ENCODE assay signal across 9 mouse cellular contexts in the genomic region with DNA sequence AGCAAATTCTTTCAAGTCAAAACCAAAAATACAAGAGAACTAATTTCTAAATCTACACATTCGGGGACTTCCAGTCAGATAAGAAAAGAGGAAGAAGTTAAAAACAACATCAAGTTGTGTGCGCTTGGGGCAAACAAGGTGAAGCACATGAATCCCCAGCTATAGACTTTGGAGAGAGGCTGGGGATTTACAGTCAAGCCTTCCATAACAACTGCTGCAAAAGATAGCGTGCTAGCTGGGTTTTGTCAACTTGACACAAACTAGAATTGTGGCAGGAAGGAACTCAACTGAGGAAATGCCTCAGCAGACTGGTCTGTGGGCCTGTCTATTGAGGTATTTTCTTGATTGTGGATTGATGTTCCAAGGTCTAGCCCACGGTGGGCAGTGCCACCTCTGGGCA. TPM values are rescaled to one million over a fixed set of nuclear protein-coding genes. Genes with fewer than 3 reads are reported as not detected.
DNase-seq lines count a peak whose midpoint lies in the region; ATAC-seq and TF ChIP-seq lines count a peak whose summit lies in the region.
"Had no signal": no experiment of that assay in that cellular context is flagged by ENCODE, and none has a peak within 500 bp of the region (broad histone marks: within the 10 kb centered on the region; RNA-seq: fewer than 3 reads in every experiment).

No protein-coding gene starts in this region.

- no peak overlapping the region for H3K9ac ChIP-seq in heart, embryonic 11.5 days (ENCODE audit: low read depth, low read length)
- H3K9ac ChIP-seq in liver, embryonic 11.5 days (ENCODE audit: low read depth, low read length) = no peak overlapping the region
- no peak overlapping the region for H3K9ac ChIP-seq in forebrain, embryonic 12.5 days

- no peaks in the 10 kb centered on the region for H3K9me3 ChIP-seq in heart, embryonic 11.5 days (replicated peaks; ENCODE audit: control insufficient read depth, low read length)
- H3K9me3 ChIP-seq in liver, embryonic 11.5 days (ENCODE audit: control insufficient read depth, low read length) = no peaks in the 10 kb centered on the region
- no peaks in the 10 kb centered on the region for H3K9me3 ChIP-seq in forebrain, embryonic 12.5 days
- H3K9me3 ChIP-seq: midbrain, embryonic 10.5 days had no signal

- H3K27me3 ChIP-seq in heart, embryonic 11.5 days (ENCODE audit: control insufficient read depth, insufficient read depth, low read length) = no peaks in the 10 kb centered on the region
- no peaks in the 10 kb centered on the region for H3K27me3 ChIP-seq in spleen, adult 2 months (ENCODE audit: control insufficient read depth, insufficient read depth, low read length)
- H3K27me3 ChIP-seq in liver, embryonic 11.5 days (replicated peaks; ENCODE audit: control insufficient read depth, insufficient read depth, low read length) = no peaks in the 10 kb centered on the region
- H3K27me3 ChIP-seq in forebrain, embryonic 12.5 days = 0 out of 2 replicates have a peak, but pooled peaks cover 16% of the 10 kb centered on the region

- no peak overlapping the region for H3K4me3 ChIP-seq in heart, embryonic 11.5 days (ENCODE audit: low read depth, low read length)
- no peak overlapping the region for H3K4me3 ChIP-seq in spleen, adult 2 months (ENCODE audit: extremely low read depth, insufficient read depth, insufficient read length)
- 0 out of 2 replicates have a peak overlapping the region, but pooled peaks have one; percentile 6 for H3K4me3 ChIP-seq in liver, embryonic 11.5 days (ENCODE audit: low read depth, low read length)
- H3K4me3 ChIP-seq in forebrain, embryonic 12.5 days (replicated peaks) = no peak overlapping the region
- H3K4me3 ChIP-seq: midbrain, embryonic 10.5 days had no signal

- peaks cover 34% of the 10 kb centered on the region for H3K4me1 ChIP-seq in heart, embryonic 11.5 days (ENCODE audit: control insufficient read depth, insufficient read depth, low read length)
- H3K4me1 ChIP-seq in spleen, adult 2 months (ENCODE audit: control insufficient read depth, insufficient read depth, insufficient read length) = peaks cover 43% of the 10 kb centered on the region
- peaks cover 76% of the 10 kb centered on the region for H3K4me1 ChIP-seq in liver, embryonic 11.5 days (replicated peaks; ENCODE audit: control insufficient read depth, insufficient read depth, low read length)
- H3K4me1 ChIP-seq in forebrain, embryonic 12.5 days = peaks cover 27% of the 10 kb centered on the region

- peak overlapping the region; percentile 64 for H3K27ac ChIP-seq in heart, embryonic 11.5 days (ENCODE audit: low read depth, low read length)
- H3K27ac ChIP-seq in spleen, adult 2 months (ENCODE audit: insufficient read depth, low read length) = peak overlapping the region; percentile 99
- H3K27ac ChIP-seq in liver, embryonic 11.5 days (ENCODE audit: low read depth, low read length) = peak overlapping the region; percentile 62
- no peak overlapping the region for H3K27ac ChIP-seq in forebrain, embryonic 12.5 days

- no peak for DNase-seq in heart, adult 8-10 months (ENCODE audit: low spot score)
- peak in 1 of 2 experiments; percentile 34 for DNase-seq in spleen, adult 2 months (ENCODE audit: low read depth in 1 of 2, low spot score in 2 of 2)
- no peak for DNase-seq in spleen, adult 12 weeks (ENCODE audit: low spot score)
- DNase-seq in liver, embryonic 11.5 days (ENCODE audit: low spot score) = no peak
- DNase-seq in ovary, postnatal 10 days (ENCODE audit: low spot score) = no peak
- no peak for DNase-seq in layer of hippocampus, postnatal 25 days (ENCODE audit: extremely low spot score in 1 of 2, low spot score in 1 of 2)

- ATAC-seq in heart, embryonic 11.5 days (replicated peaks; ENCODE audit: insufficient number of reproducible peaks, low FRiP score, low TSS enrichment) = 0 out of 2 replicates have a peak, but pooled peaks have one; percentile 50
- 0 out of 2 replicates have a peak, but pooled peaks have one; percentile 26 for ATAC-seq in liver, embryonic 11.5 days (replicated peaks; ENCODE audit: low FRiP score)
- no peak for ATAC-seq in forebrain, embryonic 12.5 days (ENCODE audit: low FRiP score)

- TF ChIP-seq CTCF in spleen, adult 2 months (IDR thresholded peaks at IDR 0.05; ENCODE audit: extremely low read depth, insufficient read depth, insufficient read length, insufficient replicate concordance) = no peak

- WGBS in heart, embryonic 11.5 days (ENCODE audit: insufficient replicate concordance) = 25% methylated on average over 4 of the region's 4 CpGs
- 5% methylated on average over 4 of the region's 4 CpGs for WGBS in spleen, adult 2 months
- whole genome bisulfite sequencing in liver, embryonic 11.5 days = 23% methylated on average over 4 of the region's 4 CpGs
- WGBS in forebrain, embryonic 12.5 days = 90% methylated on average over 4 of the region's 4 CpGs

- no peak for TF ChIP-seq POLR2A in spleen, adult 2 months (IDR thresholded peaks at IDR 0.05; ENCODE audit: low read depth, low read length)

- no peaks in the 10 kb centered on the region for H3K36me3 ChIP-seq in heart, embryonic 11.5 days (ENCODE audit: control insufficient read depth, insufficient read depth, low read length)
- no peaks in the 10 kb centered on the region for H3K36me3 ChIP-seq in spleen, adult 2 months (ENCODE audit: control insufficient read depth, insufficient read depth, low read length)
- no peaks in the 10 kb centered on the region for H3K36me3 ChIP-seq in liver, embryonic 11.5 days (ENCODE audit: control insufficient read depth, insufficient read depth, low read length)
- H3K36me3 ChIP-seq in forebrain, embryonic 12.5 days (replicated peaks) = no peaks in the 10 kb centered on the region
- H3K36me3 ChIP-seq: midbrain, embryonic 10.5 days had no signal

- peak overlapping the region; percentile 11; the same call in 1 of the 2 replicates for H3K4me2 ChIP-seq in heart, embryonic 11.5 days
- peak overlapping the region; percentile 33 for H3K4me2 ChIP-seq in liver, embryonic 11.5 days
- H3K4me2 ChIP-seq in forebrain, embryonic 12.5 days = no peak overlapping the region

RNA-seq across cellular contexts. Expression of gene Smap2, which starts 12.4 kb away (rescaled TPM):
- 12.8 and 14.5 TPM in 2 replicates for polyA plus RNA-seq in heart, embryonic 11.5 days (2014; fragmentation: Nextera tagmentation; extraction: Ambion mirVana)
- 10 to 100 TPM; 39.1 to 57.5 (median 49.1) TPM for total RNA-seq in heart, adult 8-10 months (2022)
- 63.7 and 71.5 TPM in 2 replicates for polyA plus RNA-seq in spleen, adult 2 months (2012; rRNA removed)
- 38.8 and 42.3 TPM in 2 replicates for polyA plus RNA-seq in liver, embryonic 11.5 days (2014; fragmentation: Nextera tagmentation; extraction: Ambion mirVana)
- total RNA-seq in layer of hippocampus, postnatal 25 days (2021) = 100 to 1,000 TPM; 156 to 157 TPM
- 28.2 and 29.1 TPM in 2 replicates for polyA plus RNA-seq in forebrain, embryonic 12.5 days (2016; fragmentation: Nextera tagmentation; extraction: Ambion mirVana)

RNA-seq across cellular contexts. Expression of gene Col9a2, which starts 34.5 kb away (rescaled TPM):
- 3.8 and 4.6 TPM in 2 replicates for polyA plus RNA-seq in heart, embryonic 11.5 days (2014; fragmentation: Nextera tagmentation; extraction: Ambion mirVana)
- not detected for total RNA-seq in heart, adult 8-10 months (2022)
- polyA plus RNA-seq in spleen, adult 2 months (2012; rRNA removed) = 0.02 and 0.06 TPM in 2 replicates
- polyA plus RNA-seq in liver, embryonic 11.5 days (2014; fragmentation: Nextera tagmentation; extraction: Ambion mirVana) = 1.9 and 2.9 TPM in 2 replicates
- 1 to 10 TPM; 3.4 to 3.8 TPM for total RNA-seq in layer of hippocampus, postnatal 25 days (2021)
- polyA plus RNA-seq in forebrain, embryonic 12.5 days (2016; fragmentation: Nextera tagmentation; extraction: Ambion mirVana) = 5.6 and 7.9 TPM in 2 replicates

RNA-seq across cellular contexts. Expression of gene Zfp69, which starts 53.2 kb away (rescaled TPM):
- polyA plus RNA-seq in heart, embryonic 11.5 days (2014; fragmentation: Nextera tagmentation; extraction: Ambion mirVana) = 13.8 and 16.9 TPM in 2 replicates
- total RNA-seq in heart, adult 8-10 months (2022) = 1 to 10 TPM in 2 of 4 experiments, under 1 TPM in 2; 0.69 to 1.7 (median 1.2) TPM
- polyA plus RNA-seq in spleen, adult 2 months (2012; rRNA removed) = 2.3 and 3.3 TPM in 2 replicates
- 4.2 and 5.6 TPM in 2 replicates for polyA plus RNA-seq in liver, embryonic 11.5 days (2014; fragmentation: Nextera tagmentation; extraction: Ambion mirVana)
- 1 to 10 TPM; 1.9 to 2.2 TPM for total RNA-seq in layer of hippocampus, postnatal 25 days (2021)
- 9.5 and 9.6 TPM in 2 replicates for polyA plus RNA-seq in forebrain, embryonic 12.5 days (2016; fragmentation: Nextera tagmentation; extraction: Ambion mirVana)
